Mouse (Mus musculus): ENCODE results near the gene B9d1. TPM values are rescaled to one million over a fixed set of nuclear protein-coding genes. Genes with fewer than 3 reads are reported as not detected.

B9d1 gene
- polyA plus RNA-seq, 1 experiment = 42.7 TPM

DNA sequence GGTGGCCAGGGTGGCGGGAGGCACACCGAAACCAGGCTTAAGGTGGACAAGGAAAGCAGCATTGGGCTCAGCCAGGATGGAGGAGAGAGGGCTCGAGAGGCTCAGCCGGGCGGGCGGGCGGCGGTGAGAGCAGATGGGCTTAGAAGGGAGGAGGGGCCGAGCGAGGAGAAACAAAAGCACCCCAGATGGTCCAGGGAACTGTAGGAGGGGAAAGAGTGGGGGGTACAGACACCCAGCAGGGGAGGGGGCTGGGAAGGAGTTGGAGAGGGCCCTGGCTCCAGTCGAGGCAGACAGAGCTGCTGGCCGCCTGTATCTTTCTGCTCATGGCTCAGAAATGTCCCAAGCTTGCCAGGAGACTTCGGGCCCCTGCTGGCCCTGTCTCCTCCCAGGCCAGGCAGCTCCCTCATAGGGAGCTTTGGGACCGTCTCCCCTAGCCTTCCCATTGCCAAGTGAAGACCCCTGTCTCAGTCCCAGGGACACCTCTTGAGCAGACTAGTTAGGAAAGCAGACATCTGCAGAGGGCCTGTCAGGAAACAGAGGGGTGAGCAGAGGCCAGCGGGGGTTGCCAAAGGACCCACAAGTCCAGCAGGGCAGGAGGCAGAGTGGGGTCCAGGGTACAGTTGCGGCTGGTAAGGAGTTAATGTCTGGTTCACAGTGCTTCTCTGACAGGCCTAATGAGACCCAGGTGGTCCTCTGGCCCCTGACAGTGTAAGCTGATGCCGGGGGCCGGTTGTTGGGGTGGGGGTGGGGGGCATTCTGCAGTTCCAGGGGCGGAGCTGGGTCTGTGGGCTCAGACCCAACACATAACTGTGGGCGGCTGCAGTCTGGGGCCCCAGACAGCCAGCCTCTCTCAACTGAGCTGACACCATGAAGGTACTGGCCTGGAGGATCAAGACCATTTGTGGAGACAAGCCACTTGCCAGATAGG, 20.1 kb upstream of the B9d1 start, which contains the start of gene Mfap4:
TSS of gene Mfap4 (plus strand) at position 819 of the 928 bp plus-strand sequence.
- Histone ChIP-seq H3K4me3 (ENCODE audit: insufficient read depth, low read depth, low read length) (no peak within 1 kb of the TSS), H3K27ac (ENCODE audit: insufficient read depth, low read depth, low read length) (no peak within 1 kb of the TSS)
- WGBS = 54% methylated on average over 20 of the region's 20 CpGs

GRCm38 (mm10) chr11:61485541-61486457, 19.1 kb upstream of the B9d1 start:
- H3K27ac ChIP-seq (ENCODE audit: insufficient read depth, low read depth, low read length) = no peak overlapping the region

More for the DNA sequence above, 20.1 kb upstream of the B9d1 start, which contains the start of gene Mfap4:
- Histone ChIP-seq H3K36me3 (ENCODE audit: control insufficient read depth, insufficient read depth, low read length) (no peaks in the 10 kb centered on the region), H3K27me3 (replicated peaks; ENCODE audit: control insufficient read depth, insufficient read depth, low read length) (no peaks in the 10 kb centered on the region), H3K4me1 (ENCODE audit: control insufficient read depth, insufficient read depth, low read length) (no peaks in the 10 kb centered on the region)
- TF ChIP-seq POLR2A (IDR thresholded peaks at IDR 0.05; ENCODE audit: low read depth, low read length) (no peak), CTCF (conservative IDR thresholded peaks at IDR 0.05; ENCODE audit: insufficient read depth, insufficient read length, low read depth, low read length) (no peak)
- no peak for DNase-seq

GRCm38 (mm10) chr11:61486458-61487219, 18.3 kb upstream of the B9d1 start:
- WGBS = 68% methylated on average over 14 of the region's 14 CpGs
- no peak overlapping the region for H3K27ac ChIP-seq (ENCODE audit: insufficient read depth, low read depth, low read length)
- TF ChIP-seq POLR2A (IDR thresholded peaks at IDR 0.05; ENCODE audit: low read depth, low read length) (no peak), CTCF (conservative IDR thresholded peaks at IDR 0.05; ENCODE audit: insufficient read depth, insufficient read length, low read depth, low read length) (no peak)
- H3K4me1 ChIP-seq (ENCODE audit: control insufficient read depth, insufficient read depth, low read length) = no peaks in the 10 kb centered on the region
- no peaks in the 10 kb centered on the region for H3K27me3 ChIP-seq (replicated peaks; ENCODE audit: control insufficient read depth, insufficient read depth, low read length)
- no peak overlapping the region for H3K4me3 ChIP-seq (ENCODE audit: insufficient read depth, low read depth, low read length)
- no peaks in the 10 kb centered on the region for H3K36me3 ChIP-seq (ENCODE audit: control insufficient read depth, insufficient read depth, low read length)
- DNase-seq = no peak

More at GRCm38 (mm10) chr11:61485541-61486457, 19.1 kb upstream of the B9d1 start:
- Histone ChIP-seq H3K4me3 (ENCODE audit: insufficient read depth, low read depth, low read length) (no peak overlapping the region), H3K27me3 (replicated peaks; ENCODE audit: control insufficient read depth, insufficient read depth, low read length) (no peaks in the 10 kb centered on the region), H3K36me3 (ENCODE audit: control insufficient read depth, insufficient read depth, low read length) (no peaks in the 10 kb centered on the region), H3K4me1 (ENCODE audit: control insufficient read depth, insufficient read depth, low read length) (no peaks in the 10 kb centered on the region)
- 83% methylated on average over 22 of the region's 22 CpGs for WGBS
- DNase-seq = no peak
- TF ChIP-seq CTCF (conservative IDR thresholded peaks at IDR 0.05; ENCODE audit: insufficient read depth, insufficient read length, low read depth, low read length) (no peak), POLR2A (IDR thresholded peaks at IDR 0.05; ENCODE audit: low read depth, low read length) (no peak)

- Histone ChIP-seq H3K4me3 (ENCODE audit: insufficient read depth, low read depth, low read length) (no peak overlapping the region), H3K27ac (ENCODE audit: insufficient read depth, low read depth, low read length) (no peak overlapping the region), H3K4me1 (ENCODE audit: control insufficient read depth, insufficient read depth, low read length) (no peaks in the 10 kb centered on the region), H3K27me3 (replicated peaks; ENCODE audit: control insufficient read depth, insufficient read depth, low read length) (no peaks in the 10 kb centered on the region), H3K36me3 (ENCODE audit: control insufficient read depth, insufficient read depth, low read length) (no peaks in the 10 kb centered on the region)
- 23% methylated on average over 2 of the region's 2 CpGs for WGBS
- peak; percentile 48 for DNase-seq
- TF ChIP-seq CTCF (conservative IDR thresholded peaks at IDR 0.05; ENCODE audit: insufficient read depth, insufficient read length, low read depth, low read length) (no peak), POLR2A (IDR thresholded peaks at IDR 0.05; ENCODE audit: low read depth, low read length) (no peak)
These were observed 17.5 kb upstream of the B9d1 start for GRCm38 (mm10) chr11:61487401-61487800.

GRCm38 (mm10) chr11:61487936-61488335, 17.0 kb upstream of the B9d1 start:
- no peak overlapping the region for H3K4me3 ChIP-seq (ENCODE audit: insufficient read depth, low read depth, low read length)
- 0 out of 2 replicates have a peak, but pooled peaks cover under 1% of the 10 kb centered on the region for H3K4me1 ChIP-seq (ENCODE audit: control insufficient read depth, insufficient read depth, low read length)
- no peak for TF ChIP-seq CTCF (conservative IDR thresholded peaks at IDR 0.05; ENCODE audit: insufficient read depth, insufficient read length, low read depth, low read length)
- no peak for TF ChIP-seq POLR2A (IDR thresholded peaks at IDR 0.05; ENCODE audit: low read depth, low read length)
- H3K36me3 ChIP-seq (ENCODE audit: control insufficient read depth, insufficient read depth, low read length) = no peaks in the 10 kb centered on the region
- WGBS = 91% methylated on average over 7 of the region's 7 CpGs
- H3K27ac ChIP-seq (ENCODE audit: insufficient read depth, low read depth, low read length) = no peak overlapping the region
- no peak for DNase-seq
- no peaks in the 10 kb centered on the region for H3K27me3 ChIP-seq (replicated peaks; ENCODE audit: control insufficient read depth, insufficient read depth, low read length)

GRCm38 (mm10) chr11:61489085-61489484, 15.9 kb upstream of the B9d1 start:
- H3K27ac ChIP-seq (ENCODE audit: insufficient read depth, low read depth, low read length) = no peak overlapping the region
- H3K4me1 ChIP-seq (ENCODE audit: control insufficient read depth, insufficient read depth, low read length) = peaks cover 5% of the 10 kb centered on the region; the same call in 1 of the 2 replicates
- H3K27me3 ChIP-seq (replicated peaks; ENCODE audit: control insufficient read depth, insufficient read depth, low read length) = no peaks in the 10 kb centered on the region
- DNase-seq = no peak
- H3K36me3 ChIP-seq (ENCODE audit: control insufficient read depth, insufficient read depth, low read length) = no peaks in the 10 kb centered on the region
- no peak overlapping the region for H3K4me3 ChIP-seq (ENCODE audit: insufficient read depth, low read depth, low read length)
- WGBS = 88% methylated on average over 2 of the region's 2 CpGs
- TF ChIP-seq POLR2A (IDR thresholded peaks at IDR 0.05; ENCODE audit: low read depth, low read length) = no peak
- TF ChIP-seq CTCF (conservative IDR thresholded peaks at IDR 0.05; ENCODE audit: insufficient read depth, insufficient read length, low read depth, low read length) = no peak
